Mouse (Mus musculus) cerebellum, adult 11-12 months (tissue): ENCODE data around the gene Polr1c.

Source experiments
- DNase-seq: peaks from one replicate; pipeline ENCODE4 v3.0.0; 2022

Gene Polr1c

GRCm38 (mm10) chr17:46203078-46203477, 44.8 kb downstream of the Polr1c start:
- no peak for DNase-seq

GRCm38 (mm10) chr17:46202421-46203071, 45.3 kb downstream of the Polr1c start, which contains the start of the genes Polh and Xpo5:
Polh (minus strand) TSS chr17:46202645.
Xpo5 (plus strand) TSS chr17:46202782.
- DNase-seq = peak; percentile 94

GRCm38 (mm10) chr17:46201151-46201550, 46.7 kb downstream of the Polr1c start:
- no peak for DNase-seq
